Mouse (Mus musculus) heart, postnatal 0 days (tissue): ENCODE measurements around the gene Homer2.

ENCODE experiments used
- CTCF ChIP-seq: IDR thresholded peaks from 2 replicates; pipeline ENCODE4 v1.5.1; 2016; ENCODE audit warnings: antibody characterized with exemption, control low read depth, low read depth
- EP300 ChIP-seq: IDR thresholded peaks from 2 replicates; pipeline ENCODE4 v1.6.1; 2016; ENCODE audit warnings: antibody characterized with exemption, low read depth

GRCm38 (mm10) chr7:81706027-81706415 is 1.3 kb downstream of the Homer2 start:
- TF ChIP-seq EP300 (no peak), CTCF (no peak)
